Mouse (Mus musculus) left cerebral cortex, adult 2 months (tissue): Measurements from ENCODE around the gene Ginm1. TPM values are rescaled to one million over a fixed set of nuclear protein-coding genes. Genes with fewer than 3 reads are reported as not detected.

Experiments
- DNase-seq, 2 experiments: peaks; one replicate each; pipeline ENCODE4 v3.0.0; 2021 to 2022; ENCODE audit warnings: low spot score in 2 of 2, mixed read lengths in 1 of 2; ENCODE audit errors: extremely low spot score in 1 of 2
- H3K27ac ChIP-seq: fragments of 200-600 bp; 2 replicates; pipeline ENCODE4 v1.8.1; 2022
- H3K4me3 ChIP-seq: fragments of 200-600 bp; 2 replicates; pipeline ENCODE4 v1.8.1; 2022
- CTCF ChIP-seq: fragments of 200-600 bp; IDR thresholded peaks from 2 replicates; pipeline ENCODE4 v1.8.1; 2022; ENCODE audit warnings: antibody characterized with exemption, mild to moderate bottlenecking, moderate library complexity
- intact Hi-C: fragments of 180-260 bp; cut with DNase I; formaldehyde crosslinking; loops from one replicate; pipeline ENCODE4 v1.15.1; 2025
- microRNA-seq, 2 experiments: library from miRNA; unstranded; fragments of <30 nt; microRNA quantifications; one replicate each; pipeline ENCODE4 v1.2.0; 2021
- total RNA-seq, 2 experiments: library from RNA; stranded (reverse); gene quantifications; 2 replicates each; pipeline ENCODE4 v1.2.3; 2021

The Ginm1 gene
- total RNA-seq, 2 experiments from 2014 or later: 15.8 to 18.7 TPM

- intact Hi-C loops: no loop called here
- no peak for TF ChIP-seq CTCF
- DNase-seq: no peak
- H3K27ac ChIP-seq: no peak overlapping the region
- H3K4me3 ChIP-seq: no peak overlapping the region
Observed at GRCm38 (mm10) chr10:7737914-7738313, 54.7 kb downstream of the Ginm1 start.

- H3K4me3 ChIP-seq: no peak overlapping the region
- TF ChIP-seq CTCF: no peak
- no peak overlapping the region for H3K27ac ChIP-seq
- intact Hi-C loops: no loop called here
- no peak for DNase-seq
Observed at GRCm38 (mm10) chr10:7737122-7737521, 55.5 kb downstream of the Ginm1 start.

GRCm38 (mm10) chr10:7731582-7731981 lies 61.0 kb downstream of the Ginm1 start:
- no peak overlapping the region for H3K27ac ChIP-seq
- intact Hi-C loops: no loop called here
- DNase-seq: no peak
- TF ChIP-seq CTCF: no peak
- H3K4me3 ChIP-seq: no peak overlapping the region

GRCm38 (mm10) chr10:7727011-7727410 lies 65.6 kb downstream of the Ginm1 start:
- no peak for TF ChIP-seq CTCF
- no peak for DNase-seq
- no peak overlapping the region; the same call in 1 of the 2 replicates for H3K4me3 ChIP-seq
- H3K27ac ChIP-seq: no peak overlapping the region
- intact Hi-C loops: no loop called here

- TF ChIP-seq CTCF: no peak
- H3K27ac ChIP-seq: no peak overlapping the region; the same call in 1 of the 2 replicates
Observed at GRCm38 (mm10) chr10:7726501-7726812, 66.2 kb downstream of the Ginm1 start.

GRCm38 (mm10) chr10:7725751-7726500 lies 66.7 kb downstream of the Ginm1 start, which contains the start of gene Katna1:
Gene Katna1 (plus strand): TSS chr10:7726000.
- no peak for TF ChIP-seq CTCF

More at GRCm38 (mm10) chr10:7726501-7726812, 66.2 kb downstream of the Ginm1 start:
- peak overlapping the region; percentile 86 for H3K4me3 ChIP-seq
- no peak for DNase-seq
- intact Hi-C loops: no loop called here

More at GRCm38 (mm10) chr10:7725751-7726500, 66.7 kb downstream of the Ginm1 start, which contains the start of gene Katna1:
- intact Hi-C loops: no loop called here
- Histone ChIP-seq H3K4me3 (peak within 1 kb of the TSS; percentile 86), H3K27ac (peak within 1 kb of the TSS; percentile 37; the same call in 1 of the 2 replicates)
- peak; percentile 90 to 91 for DNase-seq

Small RNAs within 50 kb of the gene (microRNA-seq; reads per million reads assigned to microRNA genes)
- 0.24 to 0.48 reads per million in 2 experiments for gene Mir5104

Other genes starting within 250 kb of the Ginm1 start
- 100 to 1,000 TPM; 149 TPM for gene Lrp11, start 203.0 kb downstream of the Ginm1 start, total RNA-seq
- gene Nup43, start 125.3 kb downstream of the Ginm1 start, total RNA-seq: 1 to 10 TPM; 5.2 to 5.6 TPM
- gene Pcmt1, start 111.7 kb downstream of the Ginm1 start, total RNA-seq: 100 to 1,000 TPM; 183 to 205 TPM
- 10 to 100 TPM; 31.9 to 32.0 TPM for gene Lats1, start 111.6 kb downstream of the Ginm1 start, total RNA-seq
- 10 to 100 TPM; 16.8 to 18.5 TPM for gene Katna1, start 66.8 kb downstream of the Ginm1 start, total RNA-seq
- gene Ppil4, start 67 bp upstream of the Ginm1 start, total RNA-seq: 10 to 100 TPM; 32.5 to 33.5 TPM
- gene Zc3h12d, start 39.6 kb upstream of the Ginm1 start, total RNA-seq: under 1 TPM in 1 of 2 experiments, not detected in 1; 0.07 TPM
- gene Tab2, start 163.4 kb upstream of the Ginm1 start, total RNA-seq: 10 to 100 TPM; 53.9 to 56.9 TPM